Mouse (Mus musculus) monocyte, adult 2 months (primary cell): ENCODE measurements around the gene Nek10.
"Not testable (repeated sequence)": the region's sequence is repeated elsewhere in the genome, so short reads cannot be mapped to it uniquely, and the experiment has no call there.

ENCODE experiments used
- DNase-seq, 2 experiments: peaks; one replicate each; pipeline ENCODE4 v3.0.0; 2022; ENCODE audit warnings: low spot score in 2 of 2, low read depth in 1 of 2

Gene Nek10

GRCm38 (mm10) chr14:14870463-14870862 is 67.2 kb downstream of the Nek10 start:
- no peak for DNase-seq

DNA sequence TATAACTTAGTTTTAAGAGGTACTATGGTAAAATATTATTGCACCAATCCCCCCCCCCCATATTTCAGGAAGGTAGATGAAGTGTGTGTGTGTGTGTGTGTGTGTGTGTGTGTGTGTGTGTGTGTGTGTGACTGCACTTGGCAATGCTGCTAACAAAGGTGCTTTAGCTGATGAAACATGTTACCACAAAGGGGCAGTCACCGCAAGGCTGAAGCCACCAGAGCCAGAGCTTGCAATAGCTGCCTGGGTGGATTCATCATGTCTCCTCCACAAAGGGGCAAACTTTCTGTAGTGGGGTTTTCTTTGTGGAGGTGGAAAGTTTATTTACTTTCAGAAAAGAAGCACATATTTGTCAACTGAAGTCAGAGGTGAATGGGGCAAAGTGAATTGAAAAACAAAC is 67.9 kb downstream of the Nek10 start:
- no peak for DNase-seq

DNA sequence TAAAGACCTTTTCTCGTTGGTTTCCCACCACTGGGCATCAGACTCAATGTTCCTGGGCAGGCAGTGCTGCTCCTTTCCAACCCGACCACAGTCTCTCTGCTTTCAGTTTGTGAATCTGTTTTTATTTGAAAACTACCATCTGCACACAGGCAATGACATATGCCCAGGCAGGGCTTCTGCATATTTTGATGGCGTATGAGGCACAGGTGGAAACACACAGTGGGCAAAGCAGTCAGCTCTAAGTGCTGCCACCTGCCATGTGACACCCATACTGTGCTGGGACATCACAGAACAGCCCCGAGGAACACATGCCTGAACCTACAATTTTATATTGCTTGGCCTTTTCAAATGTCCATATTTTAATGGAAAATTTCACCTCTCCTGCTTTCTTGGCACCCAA is 68.5 kb downstream of the Nek10 start:
- no peak for DNase-seq

DNA sequence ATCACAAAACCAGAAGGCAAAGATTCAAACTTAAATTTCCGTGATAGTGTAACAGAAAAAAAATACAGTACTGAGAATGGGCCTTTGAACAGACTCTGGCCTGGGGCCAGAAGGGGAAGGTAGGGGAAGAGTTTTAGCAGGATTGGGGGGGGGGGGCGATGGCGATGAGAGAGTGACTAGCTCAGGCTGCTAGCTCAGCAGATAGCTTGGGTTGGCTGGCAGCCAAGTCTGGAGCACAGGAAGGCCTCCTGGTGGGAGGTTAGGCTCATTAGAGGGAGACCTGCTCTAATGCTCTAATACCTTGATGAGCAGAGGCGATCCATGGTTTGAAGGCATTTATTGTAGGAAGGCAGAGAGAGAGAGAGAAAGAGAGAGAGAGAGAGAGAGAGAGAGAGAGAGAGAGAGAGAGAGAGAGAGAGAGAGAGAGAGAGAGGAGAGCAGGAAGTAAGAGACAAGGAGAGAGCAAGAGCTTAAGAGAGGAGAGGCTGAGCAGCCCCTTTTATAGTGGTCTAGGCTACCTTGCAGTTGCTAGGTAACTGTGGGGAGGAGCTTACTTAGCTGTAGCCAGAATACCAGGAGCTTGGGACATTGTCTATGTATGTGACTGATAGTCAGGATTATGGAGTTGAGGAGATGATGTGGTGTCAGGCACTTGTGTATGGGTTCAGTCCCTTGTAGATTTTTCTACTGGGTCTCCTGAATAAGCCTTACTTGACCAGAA is 90.9 kb downstream of the Nek10 start:
- no peak for DNase-seq

DNA sequence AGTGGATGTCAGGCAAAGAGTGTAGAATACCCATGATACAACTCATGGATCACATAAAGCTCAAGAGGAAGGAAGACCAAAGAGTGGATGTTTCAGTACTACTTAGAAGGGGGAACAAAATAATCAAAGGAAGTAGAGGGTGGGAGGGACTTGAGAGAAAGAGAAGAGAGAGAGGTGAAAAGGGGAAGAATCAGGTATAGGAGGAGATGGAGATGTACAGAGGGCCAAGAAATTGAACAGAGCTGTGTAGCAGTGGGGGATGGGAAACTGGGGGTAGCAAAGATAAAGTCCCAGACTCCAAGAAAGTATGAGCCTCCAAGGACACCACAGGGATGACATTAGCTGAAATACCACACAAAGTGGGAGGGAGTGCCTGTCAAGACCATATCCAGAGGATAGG is 91.6 kb downstream of the Nek10 start:
- no peak for DNase-seq

DNA sequence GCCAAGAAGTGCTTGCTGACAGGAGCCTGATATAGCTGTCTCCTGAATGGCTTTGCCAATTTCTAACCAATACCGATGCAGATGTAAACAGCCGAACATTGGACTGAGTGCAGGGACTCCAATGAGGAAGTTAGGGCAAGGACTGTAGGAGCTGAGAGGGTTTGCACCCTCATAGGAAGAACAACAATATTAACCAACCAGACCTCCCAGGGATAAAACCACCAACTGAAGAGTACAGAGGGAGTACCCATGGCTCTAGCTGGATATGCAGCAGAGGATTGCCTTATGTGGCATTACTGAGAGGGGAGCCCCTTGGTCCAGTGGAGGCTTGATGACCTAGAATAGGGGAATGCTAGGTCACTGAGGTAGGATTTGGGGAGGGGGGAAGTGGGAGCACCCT is 92.1 kb downstream of the Nek10 start:
- no peak for DNase-seq

GRCm38 (mm10) chr14:14896399-14897136 is 93.4 kb downstream of the Nek10 start:
- no peak for DNase-seq

DNA sequence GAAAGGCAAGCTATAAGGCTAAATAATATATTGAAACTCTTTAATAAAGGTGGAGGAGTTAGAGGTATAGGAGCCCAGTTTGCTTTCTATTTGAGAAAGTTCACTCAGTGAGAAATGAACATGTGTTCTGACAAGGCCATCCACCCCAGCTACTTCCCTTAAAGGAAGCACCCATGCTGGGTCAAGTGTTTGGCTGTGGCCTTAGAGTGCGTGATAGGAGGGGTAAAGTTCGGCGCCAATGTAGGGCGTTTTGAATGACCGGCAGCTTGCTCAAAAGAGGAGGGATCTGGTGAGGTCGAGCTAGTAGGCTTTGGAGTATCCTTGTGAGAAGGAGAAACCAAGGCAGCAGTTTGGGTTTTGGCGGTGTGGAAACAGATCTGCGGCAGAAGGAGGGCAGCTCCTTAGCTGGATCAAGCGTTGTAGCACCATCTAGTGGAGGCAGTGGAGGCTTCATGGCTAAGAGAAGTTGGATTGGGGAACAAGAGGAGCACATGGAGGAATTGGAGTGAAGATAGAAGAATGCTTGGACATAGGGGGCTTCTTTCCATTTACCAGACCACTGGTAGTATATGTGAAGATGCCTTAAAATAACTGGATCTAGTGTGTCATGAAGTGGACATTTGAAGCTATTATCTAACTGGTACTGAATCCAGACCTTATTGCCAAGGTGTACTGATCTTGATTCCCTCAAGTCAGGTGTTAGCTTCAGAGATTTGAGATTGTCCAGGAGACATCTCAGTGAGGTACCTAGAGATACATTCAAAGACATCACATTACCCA is 101.7 kb downstream of the Nek10 start:
- DNase-seq: peak; percentile 30 to 53

GRCm38 (mm10) chr14:14905530-14905852 is 102.3 kb downstream of the Nek10 start:
- DNase-seq: no peak

DNA sequence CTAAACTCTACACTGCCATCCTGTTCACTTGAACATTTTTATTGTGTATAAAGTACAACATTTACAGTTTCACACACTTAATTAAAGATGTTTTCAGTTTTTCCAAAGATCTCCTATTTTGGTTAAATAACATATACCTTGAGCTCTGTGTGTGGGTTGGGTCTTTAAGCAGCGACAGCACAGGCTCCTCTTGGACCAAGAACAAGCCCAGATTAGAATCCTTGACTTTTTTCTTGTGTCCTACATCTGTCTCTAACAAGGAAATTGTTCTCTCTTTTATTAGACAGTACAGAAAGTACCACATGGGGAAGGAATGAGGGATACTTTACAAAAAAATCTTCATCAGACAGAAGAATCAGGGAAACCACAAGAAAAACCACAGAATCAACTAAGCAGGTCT is 122.4 kb downstream of the Nek10 start:
- no peak for DNase-seq

- DNase-seq: no peak
These were observed 124.3 kb downstream of the Nek10 start for GRCm38 (mm10) chr14:14927559-14927958.

DNA sequence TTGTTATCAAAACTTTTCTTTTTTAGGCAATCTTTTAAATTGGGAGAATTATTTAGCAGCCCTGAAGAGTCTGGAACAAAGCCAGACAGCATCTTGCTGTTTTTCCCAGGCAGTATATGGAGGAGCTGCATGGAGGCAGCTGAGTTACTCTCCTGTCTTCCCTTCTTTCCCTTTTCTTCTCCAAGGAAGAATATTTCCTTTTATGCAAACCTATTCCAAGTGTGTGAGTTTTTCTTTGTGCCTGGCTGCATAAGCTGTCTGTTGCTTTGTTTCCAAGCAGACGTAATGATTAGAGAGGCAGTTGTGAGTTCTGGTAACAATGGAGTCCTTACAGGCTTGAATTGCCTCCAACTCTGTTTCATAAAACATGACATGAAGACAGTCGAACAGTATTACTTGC is 131.8 kb downstream of the Nek10 start:
- DNase-seq: no peak

- no peak for DNase-seq
These were observed 142.7 kb downstream of the Nek10 start for GRCm38 (mm10) chr14:14945930-14946329.

DNA sequence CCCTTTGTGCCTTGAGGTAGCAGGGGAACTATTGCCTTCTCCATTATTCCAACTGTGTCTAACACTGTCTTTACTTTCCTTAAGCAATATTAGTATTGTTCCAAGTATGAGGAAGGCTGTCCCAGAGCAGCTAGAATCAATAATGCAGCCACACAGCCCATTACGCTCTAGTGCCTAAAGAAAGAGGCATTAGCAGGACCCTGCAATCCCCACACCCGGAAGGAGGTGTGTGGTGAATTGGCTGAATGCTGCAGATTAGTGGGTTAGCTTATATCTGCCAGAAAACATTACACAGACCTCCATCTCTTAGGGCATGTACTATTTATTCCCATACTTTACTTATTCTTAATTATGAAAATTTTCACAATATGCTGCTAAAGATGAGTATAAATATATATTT is 145.8 kb downstream of the Nek10 start:
- no peak for DNase-seq

DNA sequence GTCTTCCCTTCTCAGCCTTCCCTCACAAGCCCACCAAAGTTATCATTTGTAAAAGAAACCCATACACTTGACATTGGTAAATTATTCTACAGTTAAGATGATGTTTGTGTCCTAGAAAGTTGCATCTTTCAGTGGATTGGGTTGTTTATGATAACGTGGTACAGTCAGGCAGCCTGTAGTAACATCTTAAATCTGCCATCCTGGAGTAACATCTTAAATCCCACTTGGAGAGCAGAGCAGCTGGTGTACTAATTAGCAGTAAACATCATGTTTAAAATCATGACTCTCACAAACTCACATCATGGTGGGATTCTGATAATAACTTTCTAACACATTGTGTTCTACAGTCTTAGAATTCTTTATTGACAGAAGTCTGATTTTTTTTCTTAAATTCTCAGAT is 148.6 kb downstream of the Nek10 start:
- DNase-seq: no peak

- no peak for DNase-seq
These were observed 156.7 kb downstream of the Nek10 start for GRCm38 (mm10) chr14:14959780-14960440.

DNA sequence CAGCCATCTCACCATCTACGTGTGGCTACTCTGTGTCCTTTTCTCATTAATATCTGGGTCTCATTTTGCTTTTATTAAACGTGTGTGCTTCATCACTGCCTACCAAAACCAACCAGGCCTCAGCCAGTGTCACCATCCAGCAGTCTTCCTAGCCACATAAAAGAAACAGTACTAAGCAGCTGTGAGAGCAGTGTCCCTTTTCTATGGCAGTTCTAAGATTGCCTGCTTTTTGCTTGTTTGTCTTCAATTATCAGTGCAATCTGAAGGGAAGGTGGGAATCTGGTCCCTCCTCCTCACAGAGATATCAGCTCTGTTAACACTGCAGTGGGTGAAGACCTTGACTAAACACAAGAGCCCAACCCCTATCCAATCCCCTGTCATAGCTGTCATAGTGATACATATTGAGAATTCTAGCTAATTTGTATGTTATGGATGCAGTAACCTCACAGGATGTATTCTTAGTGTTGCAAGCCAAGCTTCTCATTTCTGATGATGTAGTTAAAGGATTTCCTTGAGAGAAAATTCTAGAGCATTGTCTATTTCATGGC is 157.3 kb downstream of the Nek10 start:
- DNase-seq: no peak

GRCm38 (mm10) chr14:14970633-14971032 is 167.4 kb downstream of the Nek10 start:
- no peak for DNase-seq

- no peak for DNase-seq
These were observed 167.8 kb downstream of the Nek10 start for GRCm38 (mm10) chr14:14971056-14971455.

GRCm38 (mm10) chr14:14974156-14974555 is 170.9 kb downstream of the Nek10 start:
- no peak for DNase-seq

DNA sequence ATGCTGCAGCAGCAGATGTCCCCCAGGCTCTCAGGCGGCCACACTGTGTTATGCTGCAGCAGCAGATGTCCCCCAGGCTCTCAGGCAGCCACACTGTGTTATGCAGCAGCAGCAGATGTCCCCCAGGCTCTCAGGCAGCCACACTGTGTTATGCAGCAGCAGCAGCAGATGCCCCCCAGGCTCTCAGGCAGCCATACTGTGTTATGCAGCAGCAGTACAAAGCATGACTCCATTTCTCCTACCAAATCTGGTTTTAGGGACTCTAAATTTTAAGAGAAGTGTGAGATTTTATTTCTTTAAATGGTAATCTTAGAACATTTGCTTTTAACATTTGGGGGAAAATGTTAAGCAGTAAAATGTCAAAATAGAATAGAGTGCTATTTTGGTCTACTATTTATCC is 180.9 kb downstream of the Nek10 start:
- not testable (repeated sequence) for DNase-seq
